Mouse (Mus musculus) hindbrain, embryonic 14.5 days (tissue): ENCODE results near the gene Egfl7. TPM values are rescaled to one million over a fixed set of nuclear protein-coding genes. Genes with fewer than 3 reads are reported as not detected.

Experiments
- ATAC-seq: fragments of 200-750 bp; cut with Nextera tagmentation; 2 replicates; pipeline ENCODE4 v1.8.0; 2017; ENCODE audit warnings: moderate number of reproducible peaks, mild to moderate bottlenecking, moderate TSS enrichment, moderate library complexity; ENCODE audit not compliant: low FRiP score
- DNase-seq: peaks from one replicate; pipeline ENCODE4 v3.0.0-alpha.2; 2015; ENCODE audit warnings: low spot score
- H3K27ac ChIP-seq: fragments of 300-500 bp; sonication (generic); 2 replicates; pipeline ENCODE4 v1.5.1; 2014; ENCODE audit warnings: mild to moderate bottlenecking, moderate library complexity
- H3K27me3 ChIP-seq: fragments of 300-500 bp; sonication (generic); 2 replicates; pipeline ENCODE4 v1.6.1; 2014; ENCODE audit warnings: mild to moderate bottlenecking, low read length, mixed read lengths; ENCODE audit not compliant: control insufficient read depth, insufficient read depth
- H3K36me3 ChIP-seq: fragments of 300-500 bp; sonication (generic); replicated peaks from 2 replicates; pipeline ENCODE4 v1.6.1; 2014; ENCODE audit not compliant: control insufficient read depth, insufficient read depth
- H3K4me1 ChIP-seq: fragments of 300-500 bp; sonication (generic); replicated peaks from 2 replicates; pipeline ENCODE4 v1.6.1; 2014; ENCODE audit warnings: antibody characterized with exemption, low read length, mixed read lengths; ENCODE audit not compliant: control insufficient read depth, insufficient read depth
- H3K4me2 ChIP-seq: fragments of 300-500 bp; sonication (generic); replicated peaks from 2 replicates; pipeline ENCODE4 v1.6.1; 2014; ENCODE audit warnings: mild to moderate bottlenecking, moderate library complexity
- H3K4me3 ChIP-seq: fragments of 300-500 bp; sonication (generic); replicated peaks from 2 replicates; pipeline ENCODE4 v1.5.1; 2014; ENCODE audit warnings: mild to moderate bottlenecking, low read length
- H3K9ac ChIP-seq: fragments of 300-500 bp; sonication (generic); 2 replicates; pipeline ENCODE4 v1.6.1; 2014
- H3K9me3 ChIP-seq: fragments of 300-500 bp; sonication (generic); 2 replicates; pipeline ENCODE4 v1.6.1; 2016; ENCODE audit warnings: low read length; ENCODE audit not compliant: control insufficient read depth
- WGBS: fragments of 180-500 bp; shearing (Covaris S2); extraction: QIAGEN DNeasy Blood & Tissue Kit; methylation state at CpG from one replicate; pipeline ENCODE4 v1.1.7; 2014; 5-methylcytosine and 5-hydroxymethylcytosine counted together
- polyA plus RNA-seq: library from polyadenylated mRNA; unstranded; fragments of >200 nt; fragmentation: Nextera tagmentation; extraction: Ambion mirVana; gene quantifications from 2 replicates; pipeline ENCODE4 v1.2.1, GENCODE M21; 2014

Egfl7 gene
- polyA plus RNA-seq, 1 experiment from 2014 or later, result 69.2 TPM

DNA sequence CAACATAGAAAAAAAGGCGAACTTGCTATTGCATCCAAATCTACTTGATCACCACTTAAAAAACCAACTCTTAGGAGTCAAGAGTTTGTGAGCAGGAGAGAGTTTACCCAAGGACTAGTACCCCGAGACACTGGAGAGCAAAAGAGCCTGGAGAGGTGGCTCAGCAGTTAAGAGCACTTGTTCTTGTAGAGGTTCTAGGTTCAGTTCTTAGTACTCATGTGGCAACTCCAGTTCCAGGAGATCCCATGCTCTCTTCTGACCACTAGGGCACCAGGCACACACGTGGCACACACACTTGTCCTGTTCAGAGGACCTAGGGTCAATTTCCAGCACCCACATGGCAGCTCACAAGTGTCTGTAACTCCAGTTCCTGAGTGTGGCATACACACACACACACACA is 46.3 kb downstream of the Egfl7 start:
- Histone ChIP-seq H3K9me3 (no peaks in the 10 kb centered on the region), H3K9ac (no peak overlapping the region), H3K36me3 (no peaks in the 10 kb centered on the region), H3K4me2 (no peak overlapping the region), H3K4me3 (no peak overlapping the region), H3K27ac (no peak overlapping the region), H3K4me1 (peaks cover 22% of the 10 kb centered on the region), H3K27me3 (no peaks in the 10 kb centered on the region)
- ATAC-seq (no peak), DNase-seq (no peak)
- WGBS, result 72% methylated on average over 3 of the region's 3 CpGs

- under 1% methylated on average over 69 of the region's 70 CpGs for WGBS
- peak within 1 kb of the TSS; percentile 98 for H3K9ac ChIP-seq
Measured at GRCm38 (mm10) chr2:26627921-26628739, 48.3 kb downstream of the Egfl7 start, which contains the start of gene Fam69b. Gene Fam69b (plus strand): TSS chr2:26628457.

GRCm38 (mm10) chr2:26628792-26629437 is 49.1 kb downstream of the Egfl7 start:
- H3K9me3 ChIP-seq, result no peaks in the 10 kb centered on the region
- H3K27me3 ChIP-seq, result no peaks in the 10 kb centered on the region
- H3K27ac ChIP-seq, result peak overlapping the region; percentile 92
- H3K9ac ChIP-seq, result peak overlapping the region; percentile 98
- DNase-seq (no peak), ATAC-seq (peak; percentile 41)
- 23% methylated on average over 5 of the region's 5 CpGs for WGBS
- peak overlapping the region; percentile 64 for H3K4me3 ChIP-seq
- peak overlapping the region; percentile 90 for H3K4me2 ChIP-seq
- peaks cover 42% of the 10 kb centered on the region for H3K4me1 ChIP-seq
- peaks cover 6% of the 10 kb centered on the region; the same call in 1 of the 2 replicates for H3K36me3 ChIP-seq

More at GRCm38 (mm10) chr2:26627921-26628739, 48.3 kb downstream of the Egfl7 start, which contains the start of gene Fam69b:
- Histone ChIP-seq H3K27ac (peak within 1 kb of the TSS; percentile 92), H3K9me3 (no peaks in the 10 kb centered on the region), H3K27me3 (no peaks in the 10 kb centered on the region), H3K4me1 (peaks cover 39% of the 10 kb centered on the region), H3K4me3 (peak within 1 kb of the TSS; percentile 64), H3K36me3 (0 out of 2 replicates have a peak, but pooled peaks cover 3% of the 10 kb centered on the region), H3K4me2 (peak within 1 kb of the TSS; percentile 90)
- ATAC-seq (peak; percentile 77), DNase-seq (peak; percentile 92)

DNA sequence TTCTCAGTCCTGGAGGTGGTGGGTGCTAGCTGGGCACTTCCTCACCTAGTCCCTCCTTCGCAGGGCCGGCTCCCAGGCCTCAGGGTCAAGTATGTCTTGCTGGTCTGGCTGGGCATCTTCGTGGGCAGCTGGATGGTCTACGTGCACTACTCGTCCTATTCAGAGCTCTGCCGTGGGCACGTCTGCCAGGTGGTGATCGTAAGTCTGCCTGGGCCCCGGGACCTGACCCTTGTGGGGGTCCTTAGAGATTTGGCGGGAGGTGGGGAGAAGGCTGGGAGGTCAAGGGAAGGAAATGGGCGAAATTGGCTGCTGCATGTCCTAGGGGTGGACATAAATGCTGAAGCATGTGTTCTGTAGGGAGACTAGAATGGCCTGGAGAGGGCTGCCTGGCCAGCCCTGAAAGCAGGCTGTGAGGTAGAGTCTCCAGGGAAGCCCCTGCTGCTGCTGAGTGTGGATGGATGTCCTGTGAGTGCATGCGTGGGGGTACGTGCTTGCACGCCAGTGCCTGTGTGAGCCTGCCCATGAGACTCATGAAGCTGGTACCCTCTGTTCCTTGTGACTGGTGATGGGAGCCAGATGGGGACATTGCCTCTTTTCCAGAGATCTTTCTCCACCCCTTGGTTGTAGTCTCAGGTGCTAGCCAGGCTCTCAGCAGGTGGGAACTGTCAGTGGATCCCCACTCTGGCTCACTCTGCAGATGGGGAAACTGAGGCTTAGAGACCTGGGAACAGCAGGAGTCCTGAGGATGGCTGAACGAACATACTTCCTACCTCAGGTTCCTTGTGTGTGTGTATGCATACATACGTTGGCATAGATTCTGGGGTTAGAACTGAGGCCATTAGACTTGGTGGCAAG is 53.0 kb downstream of the Egfl7 start:
- no peak overlapping the region for H3K4me2 ChIP-seq
- DNase-seq, result no peak
- H3K4me1 ChIP-seq, result peaks cover 43% of the 10 kb centered on the region
- no peak overlapping the region for H3K27ac ChIP-seq
- H3K4me3 ChIP-seq, result no peak overlapping the region
- H3K27me3 ChIP-seq, result no peaks in the 10 kb centered on the region
- 81% methylated on average over 16 of the region's 16 CpGs for WGBS
- no peaks in the 10 kb centered on the region for H3K9me3 ChIP-seq
- H3K36me3 ChIP-seq, result peaks cover 44% of the 10 kb centered on the region
- H3K9ac ChIP-seq, result peak overlapping the region; percentile 39; the same call in 1 of the 2 replicates
- ATAC-seq, result no peak

DNA sequence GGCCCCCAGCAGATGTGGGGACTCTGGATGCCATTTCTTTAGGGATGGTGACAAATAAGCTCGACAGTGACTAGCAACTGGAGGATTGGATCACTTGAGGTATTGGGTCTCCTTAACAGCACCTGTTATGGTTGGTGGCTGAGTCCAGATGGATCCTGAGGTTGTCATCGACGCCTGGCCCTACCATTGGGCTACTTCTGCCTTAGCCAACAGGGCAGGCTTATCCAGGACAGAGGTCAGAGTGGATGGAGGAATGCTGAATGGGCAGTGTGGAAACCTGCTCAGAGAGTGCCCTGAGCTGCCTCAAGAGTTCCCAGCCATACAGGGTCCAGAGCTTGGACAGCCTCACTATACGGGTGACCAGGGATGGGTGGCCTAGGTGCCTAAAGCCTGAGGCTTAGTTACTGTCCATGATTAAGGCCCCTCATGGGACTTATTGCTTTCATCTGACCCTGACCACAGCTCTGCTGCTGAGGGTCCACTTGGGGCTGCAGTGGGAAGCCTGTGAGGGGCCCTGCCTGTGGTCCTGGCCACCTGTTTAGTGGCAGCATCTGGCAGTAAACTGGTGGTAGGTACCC is 54.2 kb downstream of the Egfl7 start:
- Histone ChIP-seq H3K4me2 (no peak overlapping the region), H3K4me3 (no peak overlapping the region), H3K4me1 (peaks cover 54% of the 10 kb centered on the region), H3K36me3 (peaks cover 55% of the 10 kb centered on the region), H3K9me3 (no peaks in the 10 kb centered on the region), H3K27me3 (no peaks in the 10 kb centered on the region), H3K27ac (no peak overlapping the region), H3K9ac (no peak overlapping the region)
- 79% methylated on average over 4 of the region's 4 CpGs for WGBS
- DNase-seq (no peak), ATAC-seq (no peak)

- no peaks in the 10 kb centered on the region for H3K9me3 ChIP-seq
- H3K27ac ChIP-seq, result no peak overlapping the region
- ATAC-seq, result no peak
- H3K4me2 ChIP-seq, result no peak overlapping the region
- DNase-seq, result no peak
- no peak overlapping the region for H3K9ac ChIP-seq
- peaks cover 49% of the 10 kb centered on the region for H3K4me1 ChIP-seq
- peaks cover 55% of the 10 kb centered on the region for H3K36me3 ChIP-seq
- H3K4me3 ChIP-seq, result no peak overlapping the region
- no peaks in the 10 kb centered on the region for H3K27me3 ChIP-seq
- WGBS, result 68% methylated on average over 12 of the region's 12 CpGs
Measured at GRCm38 (mm10) chr2:26634629-26635488, 55.0 kb downstream of the Egfl7 start.

- Histone ChIP-seq H3K4me2 (no peak overlapping the region), H3K27me3 (no peaks in the 10 kb centered on the region), H3K4me1 (peaks cover 40% of the 10 kb centered on the region), H3K4me3 (no peak overlapping the region), H3K27ac (no peak overlapping the region), H3K36me3 (peaks cover 55% of the 10 kb centered on the region), H3K9me3 (no peaks in the 10 kb centered on the region), H3K9ac (no peak overlapping the region)
- DNase-seq (no peak), ATAC-seq (no peak)
- WGBS, result 75% methylated on average over 21 of the region's 21 CpGs
Measured at GRCm38 (mm10) chr2:26635489-26636324, 55.9 kb downstream of the Egfl7 start.

DNA sequence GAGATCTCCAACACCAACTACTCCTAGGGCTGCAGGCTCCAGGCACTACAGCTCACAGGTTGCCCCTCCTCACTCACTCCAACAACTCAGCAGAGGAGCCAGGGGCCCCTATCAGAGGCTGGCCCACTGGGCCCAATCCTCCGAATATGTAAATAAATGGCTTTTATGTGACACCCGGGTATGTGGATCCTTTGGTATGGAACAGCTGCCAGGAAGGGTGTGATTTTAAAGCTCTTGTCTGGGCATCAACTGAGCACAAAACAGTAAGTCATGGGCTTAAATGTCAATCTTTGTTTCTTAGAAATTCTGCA is 56.5 kb downstream of the Egfl7 start:
- 46% methylated on average over 2 of the region's 2 CpGs for WGBS
- no peaks in the 10 kb centered on the region for H3K27me3 ChIP-seq
- no peak overlapping the region for H3K27ac ChIP-seq
- H3K4me2 ChIP-seq, result no peak overlapping the region
- peaks cover 35% of the 10 kb centered on the region for H3K4me1 ChIP-seq
- H3K9ac ChIP-seq, result no peak overlapping the region
- H3K4me3 ChIP-seq, result no peak overlapping the region
- H3K9me3 ChIP-seq, result no peaks in the 10 kb centered on the region
- H3K36me3 ChIP-seq, result peaks cover 55% of the 10 kb centered on the region
- DNase-seq (no peak), ATAC-seq (no peak)
